Mouse (Mus musculus) small intestine, adult 2 months (tissue): ENCODE measurements around the gene Emilin1.

ENCODE experiments used
- CTCF ChIP-seq: fragments of 200-500 bp; IDR thresholded peaks from 2 replicates; pipeline ENCODE4 v1.5.1; 2012; ENCODE audit warnings: low read depth, mild to moderate bottlenecking, control low read depth, inconsistent platforms, low read length, moderate library complexity, mixed read lengths; ENCODE audit not compliant: insufficient replicate concordance, insufficient read length; ENCODE audit errors: extremely low read depth
- POLR2A ChIP-seq: fragments of 200-500 bp; IDR thresholded peaks from 2 replicates; pipeline ENCODE4 v1.6.1; 2012; ENCODE audit warnings: low read depth, mild to moderate bottlenecking, control low read depth, inconsistent platforms, low read length, moderate library complexity

DNA sequence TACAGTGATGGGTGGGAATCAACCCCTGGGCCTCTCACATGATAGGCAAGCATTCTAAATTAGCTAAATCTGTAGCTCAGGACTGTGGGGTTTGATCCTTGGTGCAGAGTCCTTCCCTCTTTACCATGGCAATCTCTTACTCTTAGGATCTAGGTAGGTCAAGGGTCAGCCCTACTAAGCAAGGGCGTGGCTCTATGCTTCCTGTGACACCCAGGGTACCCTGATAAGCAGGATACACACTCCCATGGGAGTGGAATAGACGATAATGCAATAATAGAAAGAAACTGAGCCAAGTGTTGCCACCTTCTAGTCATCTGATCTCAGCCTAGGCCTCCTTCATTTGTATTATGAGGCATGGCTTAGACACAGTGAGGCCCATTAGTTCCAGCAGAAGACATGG is 56.2 kb downstream of the Emilin1 start:
- TF ChIP-seq CTCF (no peak), POLR2A (no peak)
